Mouse (Mus musculus): ENCODE data around the gene Gm49318. TPM values are rescaled to one million over a fixed set of nuclear protein-coding genes. Genes with fewer than 3 reads are reported as not detected.

The Gm49318 gene
- polyA plus RNA-seq, 1 experiment from 2014 or later: not detected

- Histone ChIP-seq H3K4me3 (replicated peaks; ENCODE audit: low read depth, low read length) (no peak overlapping the region), H3K9ac (ENCODE audit: low read depth, low read length) (no peak overlapping the region), H3K4me1 (replicated peaks; ENCODE audit: insufficient read depth, low read length) (no peaks in the 10 kb centered on the region), H3K27ac (no peak overlapping the region), H3K27me3 (ENCODE audit: insufficient read depth, low read length) (no peaks in the 10 kb centered on the region), H3K9me3 (replicated peaks; ENCODE audit: low read length) (no peaks in the 10 kb centered on the region), H3K4me2 (ENCODE audit: low read length) (no peak overlapping the region), H3K36me3 (ENCODE audit: insufficient read depth, low read length) (peaks cover 43% of the 10 kb centered on the region)
- DNase-seq (ENCODE audit: low spot score) (no peak), ATAC-seq (replicated peaks; ENCODE audit: low FRiP score, low read depth) (0 out of 2 replicates have a peak, but pooled peaks have one; percentile 14)
- 94% methylated on average over 3 of the region's 3 CpGs for WGBS
- no peak for TF ChIP-seq CTCF (IDR thresholded peaks at IDR 0.05; ENCODE audit: low read depth)
Measured at GRCm38 (mm10) chr9:22064341-22064740, 6.7 kb downstream of the Gm49318 start.

GRCm38 (mm10) chr9:22061339-22061738, 9.7 kb downstream of the Gm49318 start:
- no peaks in the 10 kb centered on the region for H3K9me3 ChIP-seq (replicated peaks; ENCODE audit: low read length)
- no peak for TF ChIP-seq CTCF (IDR thresholded peaks at IDR 0.05; ENCODE audit: low read depth)
- no peak overlapping the region for H3K27ac ChIP-seq
- H3K4me1 ChIP-seq (replicated peaks; ENCODE audit: insufficient read depth, low read length): no peaks in the 10 kb centered on the region
- no peak overlapping the region for H3K4me2 ChIP-seq (ENCODE audit: low read length)
- WGBS: 84% methylated on average over 2 of the region's 2 CpGs
- DNase-seq (ENCODE audit: low spot score): no peak
- H3K27me3 ChIP-seq (ENCODE audit: insufficient read depth, low read length): no peaks in the 10 kb centered on the region
- ATAC-seq (replicated peaks; ENCODE audit: low FRiP score, low read depth): no peak
- peaks cover 56% of the 10 kb centered on the region for H3K36me3 ChIP-seq (ENCODE audit: insufficient read depth, low read length)
- no peak overlapping the region for H3K4me3 ChIP-seq (replicated peaks; ENCODE audit: low read depth, low read length)
- no peak overlapping the region for H3K9ac ChIP-seq (ENCODE audit: low read depth, low read length)

GRCm38 (mm10) chr9:22058011-22058424, 13.0 kb downstream of the Gm49318 start:
- no peak for ATAC-seq (replicated peaks; ENCODE audit: low FRiP score, low read depth)
- peaks cover 30% of the 10 kb centered on the region for H3K36me3 ChIP-seq (ENCODE audit: insufficient read depth, low read length)

GRCm38 (mm10) chr9:22057031-22057517, 14.0 kb downstream of the Gm49318 start:
- no peak for TF ChIP-seq CTCF (IDR thresholded peaks at IDR 0.05; ENCODE audit: low read depth)
- DNase-seq (ENCODE audit: low spot score) (no peak), ATAC-seq (replicated peaks; ENCODE audit: low FRiP score, low read depth) (no peak)
- no peak overlapping the region for H3K4me2 ChIP-seq (ENCODE audit: low read length)
- peaks cover 16% of the 10 kb centered on the region for H3K27me3 ChIP-seq (ENCODE audit: insufficient read depth, low read length)
- H3K27ac ChIP-seq: no peak overlapping the region
- H3K36me3 ChIP-seq (ENCODE audit: insufficient read depth, low read length): peaks cover 28% of the 10 kb centered on the region
- WGBS: 93% methylated on average over 9 of the region's 9 CpGs
- no peak overlapping the region for H3K4me3 ChIP-seq (replicated peaks; ENCODE audit: low read depth, low read length)
- H3K9ac ChIP-seq (ENCODE audit: low read depth, low read length): no peak overlapping the region
- no peaks in the 10 kb centered on the region for H3K9me3 ChIP-seq (replicated peaks; ENCODE audit: low read length)
- peaks cover 6% of the 10 kb centered on the region; the same call in 1 of the 2 replicates for H3K4me1 ChIP-seq (replicated peaks; ENCODE audit: insufficient read depth, low read length)

More at GRCm38 (mm10) chr9:22058011-22058424, 13.0 kb downstream of the Gm49318 start:
- DNase-seq (ENCODE audit: low spot score): no peak
- WGBS: 92% methylated on average over 9 of the region's 9 CpGs
- Histone ChIP-seq H3K4me2 (ENCODE audit: low read length) (no peak overlapping the region), H3K4me3 (replicated peaks; ENCODE audit: low read depth, low read length) (no peak overlapping the region), H3K27ac (no peak overlapping the region), H3K9ac (ENCODE audit: low read depth, low read length) (no peak overlapping the region), H3K4me1 (replicated peaks; ENCODE audit: insufficient read depth, low read length) (peaks cover 6% of the 10 kb centered on the region; the same call in 1 of the 2 replicates), H3K27me3 (ENCODE audit: insufficient read depth, low read length) (peaks cover 8% of the 10 kb centered on the region; the same call in 1 of the 2 replicates), H3K9me3 (replicated peaks; ENCODE audit: low read length) (no peaks in the 10 kb centered on the region)
- no peak for TF ChIP-seq CTCF (IDR thresholded peaks at IDR 0.05; ENCODE audit: low read depth)

GRCm38 (mm10) chr9:22056303-22056910, 14.7 kb downstream of the Gm49318 start:
- no peak overlapping the region for H3K27ac ChIP-seq
- H3K9ac ChIP-seq (ENCODE audit: low read depth, low read length): no peak overlapping the region
- H3K36me3 ChIP-seq (ENCODE audit: insufficient read depth, low read length): peaks cover 23% of the 10 kb centered on the region
- no peak overlapping the region for H3K4me3 ChIP-seq (replicated peaks; ENCODE audit: low read depth, low read length)
- ATAC-seq (replicated peaks; ENCODE audit: low FRiP score, low read depth) (no peak), DNase-seq (ENCODE audit: low spot score) (no peak)
- H3K4me1 ChIP-seq (replicated peaks; ENCODE audit: insufficient read depth, low read length): peaks cover 6% of the 10 kb centered on the region; the same call in 1 of the 2 replicates
- no peak for TF ChIP-seq CTCF (IDR thresholded peaks at IDR 0.05; ENCODE audit: low read depth)
- WGBS: 77% methylated on average over 9 of the region's 9 CpGs
- H3K9me3 ChIP-seq (replicated peaks; ENCODE audit: low read length): no peaks in the 10 kb centered on the region
- peaks cover 23% of the 10 kb centered on the region for H3K27me3 ChIP-seq (ENCODE audit: insufficient read depth, low read length)
- no peak overlapping the region for H3K4me2 ChIP-seq (ENCODE audit: low read length)

GRCm38 (mm10) chr9:22055713-22056112, 15.3 kb downstream of the Gm49318 start:
- TF ChIP-seq CTCF (IDR thresholded peaks at IDR 0.05; ENCODE audit: low read depth): no peak
- 36% methylated on average over 29 of the region's 29 CpGs for WGBS

More at GRCm38 (mm10) chr9:22055713-22056112, 15.3 kb downstream of the Gm49318 start:
- no peak overlapping the region for H3K4me2 ChIP-seq (ENCODE audit: low read length)
- DNase-seq (ENCODE audit: low spot score) (no peak), ATAC-seq (replicated peaks; ENCODE audit: low FRiP score, low read depth) (no peak)
- H3K9me3 ChIP-seq (replicated peaks; ENCODE audit: low read length): no peaks in the 10 kb centered on the region
- peaks cover 30% of the 10 kb centered on the region for H3K27me3 ChIP-seq (ENCODE audit: insufficient read depth, low read length)
- H3K36me3 ChIP-seq (ENCODE audit: insufficient read depth, low read length): peaks cover 19% of the 10 kb centered on the region; the same call in 1 of the 2 replicates
- peaks cover 11% of the 10 kb centered on the region; the same call in 1 of the 2 replicates for H3K4me1 ChIP-seq (replicated peaks; ENCODE audit: insufficient read depth, low read length)
- no peak overlapping the region for H3K4me3 ChIP-seq (replicated peaks; ENCODE audit: low read depth, low read length)
- H3K9ac ChIP-seq (ENCODE audit: low read depth, low read length): no peak overlapping the region
- H3K27ac ChIP-seq: no peak overlapping the region
